Mouse (Mus musculus): ENCODE results near the gene Gm43951. TPM values are rescaled to one million over a fixed set of nuclear protein-coding genes. Genes with fewer than 3 reads are reported as not detected.

Gm43951 gene
- polyA plus RNA-seq, 1 experiment from 2014 or later: 0.09 TPM

DNA sequence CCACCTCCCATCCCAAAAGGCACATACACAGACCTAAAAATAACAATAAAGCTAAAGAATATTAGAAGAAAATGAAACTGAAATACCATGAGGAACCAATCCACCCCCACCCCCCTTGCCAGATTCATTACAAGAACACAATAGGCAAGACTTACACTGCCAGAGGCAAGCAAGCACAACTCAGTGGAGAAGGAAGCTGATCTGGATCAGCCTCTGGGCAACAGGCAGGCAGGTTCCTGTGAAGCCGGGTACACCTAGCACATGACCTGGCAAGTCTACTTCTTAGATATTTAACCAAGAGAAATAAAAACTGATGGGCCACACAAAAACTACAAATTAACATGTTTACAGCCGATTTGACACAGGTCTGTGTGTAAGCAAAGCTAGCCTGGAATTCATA lies 43.4 kb downstream of the Gm43951 start:
- H3K27ac ChIP-seq (replicated peaks; ENCODE audit: low read depth, low read length): no peak overlapping the region
- 91% methylated on average over 2 of the region's 2 CpGs for WGBS
- H3K4me1 ChIP-seq (ENCODE audit: control insufficient read depth, insufficient read depth, low read length): no peaks in the 10 kb centered on the region
- no peak overlapping the region for H3K4me3 ChIP-seq (ENCODE audit: low read depth, low read length)
- no peaks in the 10 kb centered on the region for H3K9me3 ChIP-seq (ENCODE audit: control insufficient read depth, low read length)
- no peak for ATAC-seq (ENCODE audit: insufficient number of reproducible peaks, low FRiP score, low TSS enrichment, low read depth)
- no peak overlapping the region for H3K4me2 ChIP-seq (ENCODE audit: low read depth, severe bottlenecking)
- no peaks in the 10 kb centered on the region for H3K27me3 ChIP-seq (ENCODE audit: control insufficient read depth, insufficient read depth, low read length)
- no peak overlapping the region for H3K9ac ChIP-seq (ENCODE audit: low read length)
- no peak for DNase-seq (ENCODE audit: low spot score)
- peaks cover 6% of the 10 kb centered on the region; the same call in 1 of the 2 replicates for H3K36me3 ChIP-seq (ENCODE audit: control insufficient read depth, insufficient read depth, low read length)

DNA sequence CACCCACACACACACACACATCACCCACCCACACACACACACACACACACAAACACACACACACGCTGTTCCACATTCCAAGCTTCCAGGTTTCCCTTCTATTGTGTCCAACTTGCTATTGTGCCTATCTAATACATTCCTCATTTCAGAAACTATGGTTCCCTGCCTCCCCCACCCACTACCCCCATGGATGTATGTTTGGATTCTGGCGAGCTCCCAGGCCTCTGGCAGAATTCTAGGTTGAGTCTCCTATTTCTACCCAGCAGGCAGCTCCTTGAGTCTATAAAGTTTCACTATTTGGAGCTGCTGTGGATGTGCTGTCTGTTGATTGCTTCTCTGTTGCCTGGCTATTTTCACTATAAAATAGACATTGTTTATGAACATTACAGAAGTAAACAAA lies 50.0 kb downstream of the Gm43951 start:
- ATAC-seq (ENCODE audit: insufficient number of reproducible peaks, low FRiP score, low TSS enrichment, low read depth): no peak
- Histone ChIP-seq H3K4me3 (ENCODE audit: low read depth, low read length) (no peak overlapping the region), H3K36me3 (ENCODE audit: control insufficient read depth, insufficient read depth, low read length) (peaks cover 5% of the 10 kb centered on the region; the same call in 1 of the 2 replicates)

DNA sequence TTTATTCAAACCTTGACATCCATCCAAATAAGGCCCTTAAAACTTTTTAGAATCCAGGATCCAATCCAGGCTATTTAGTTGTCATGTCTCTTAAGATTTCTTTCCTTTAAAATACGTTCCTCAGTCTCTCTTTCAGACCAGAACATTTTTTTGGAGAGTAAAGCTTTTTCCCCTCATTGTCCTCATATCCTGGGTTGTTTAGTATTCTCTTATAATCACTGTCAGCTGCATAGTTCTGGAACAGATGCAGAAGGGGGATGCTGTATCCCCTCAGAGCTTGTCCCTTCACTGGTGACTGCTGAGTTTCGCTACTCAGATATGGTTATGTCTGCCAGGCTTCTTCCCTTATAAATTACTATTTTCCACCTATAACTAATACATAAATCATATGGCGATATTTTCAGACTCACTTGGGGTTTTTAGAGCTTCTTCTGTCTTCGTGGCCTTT lies 50.6 kb downstream of the Gm43951 start:
- no peak for ATAC-seq (ENCODE audit: insufficient number of reproducible peaks, low FRiP score, low TSS enrichment, low read depth)
- 94% methylated on average over 4 of the region's 4 CpGs for WGBS

More for the DNA sequence above, 50.0 kb downstream of the Gm43951 start:
- Histone ChIP-seq H3K9me3 (ENCODE audit: control insufficient read depth, low read length) (no peaks in the 10 kb centered on the region), H3K4me2 (ENCODE audit: low read depth, severe bottlenecking) (no peak overlapping the region), H3K27ac (replicated peaks; ENCODE audit: low read depth, low read length) (no peak overlapping the region), H3K9ac (ENCODE audit: low read length) (no peak overlapping the region), H3K27me3 (ENCODE audit: control insufficient read depth, insufficient read depth, low read length) (no peaks in the 10 kb centered on the region), H3K4me1 (ENCODE audit: control insufficient read depth, insufficient read depth, low read length) (no peaks in the 10 kb centered on the region)
- 68% methylated on average over 2 of the region's 2 CpGs for WGBS
- DNase-seq (ENCODE audit: low spot score): no peak

DNA sequence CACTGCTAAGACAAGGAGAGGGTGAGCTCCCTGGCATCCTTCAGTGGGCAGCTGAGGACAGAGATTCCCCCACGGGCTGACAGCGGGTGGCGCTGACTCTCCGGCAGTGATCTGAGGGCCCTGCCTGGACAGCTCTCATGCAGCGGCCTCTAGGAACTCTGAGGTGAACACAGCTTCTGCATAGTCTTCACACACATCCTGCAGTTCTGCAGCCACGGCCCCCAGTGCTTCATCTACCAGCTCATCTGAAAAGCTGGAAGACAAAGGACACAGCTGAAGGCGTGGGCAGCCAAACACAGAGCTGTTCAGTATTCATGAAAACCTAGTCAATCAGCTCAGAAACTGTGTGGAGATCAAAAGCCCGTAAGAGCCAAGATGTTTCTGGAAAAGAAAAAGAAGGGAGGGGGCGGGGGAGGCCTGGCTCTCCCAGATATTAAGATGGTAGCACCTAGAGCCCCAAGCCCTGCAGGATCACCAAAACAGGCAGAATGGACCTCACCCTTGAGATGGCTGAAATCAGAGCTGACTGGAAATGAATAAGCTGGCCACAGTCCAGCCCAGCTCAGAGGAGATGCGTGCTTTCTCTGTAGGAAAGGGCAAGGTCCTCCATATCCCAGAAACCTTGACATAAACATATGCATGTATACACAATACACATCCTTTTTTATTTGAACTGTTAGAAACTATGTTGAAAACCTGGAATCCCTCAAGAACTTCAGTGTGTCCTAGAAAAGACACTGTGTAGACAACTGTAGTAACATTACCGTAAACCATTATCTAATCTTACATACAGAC lies 51.3 kb downstream of the Gm43951 start:
- H3K27me3 ChIP-seq (ENCODE audit: control insufficient read depth, insufficient read depth, low read length): no peaks in the 10 kb centered on the region
- no peaks in the 10 kb centered on the region for H3K9me3 ChIP-seq (ENCODE audit: control insufficient read depth, low read length)
- no peak overlapping the region for H3K9ac ChIP-seq (ENCODE audit: low read length)
- H3K27ac ChIP-seq (replicated peaks; ENCODE audit: low read depth, low read length): no peak overlapping the region
- peaks cover 5% of the 10 kb centered on the region; the same call in 1 of the 2 replicates for H3K36me3 ChIP-seq (ENCODE audit: control insufficient read depth, insufficient read depth, low read length)
- H3K4me2 ChIP-seq (ENCODE audit: low read depth, severe bottlenecking): no peak overlapping the region
- no peaks in the 10 kb centered on the region for H3K4me1 ChIP-seq (ENCODE audit: control insufficient read depth, insufficient read depth, low read length)
- DNase-seq (ENCODE audit: low spot score) (no peak), ATAC-seq (ENCODE audit: insufficient number of reproducible peaks, low FRiP score, low TSS enrichment, low read depth) (no peak)
- no peak overlapping the region for H3K4me3 ChIP-seq (ENCODE audit: low read depth, low read length)
- WGBS: 84% methylated on average over 11 of the region's 11 CpGs

More for the DNA sequence above, 50.6 kb downstream of the Gm43951 start:
- no peak overlapping the region for H3K9ac ChIP-seq (ENCODE audit: low read length)
- H3K9me3 ChIP-seq (ENCODE audit: control insufficient read depth, low read length): no peaks in the 10 kb centered on the region
- no peaks in the 10 kb centered on the region for H3K27me3 ChIP-seq (ENCODE audit: control insufficient read depth, insufficient read depth, low read length)
- H3K4me1 ChIP-seq (ENCODE audit: control insufficient read depth, insufficient read depth, low read length): no peaks in the 10 kb centered on the region
- no peak for DNase-seq (ENCODE audit: low spot score)
- H3K4me3 ChIP-seq (ENCODE audit: low read depth, low read length): no peak overlapping the region
- no peak overlapping the region for H3K4me2 ChIP-seq (ENCODE audit: low read depth, severe bottlenecking)
- H3K27ac ChIP-seq (replicated peaks; ENCODE audit: low read depth, low read length): no peak overlapping the region
- H3K36me3 ChIP-seq (ENCODE audit: control insufficient read depth, insufficient read depth, low read length): peaks cover 5% of the 10 kb centered on the region; the same call in 1 of the 2 replicates

Other genes starting within 250 kb of the Gm43951 start
- 0.19 and 0.34 TPM in 2 replicates for gene Aipl1, start 169.3 kb downstream of the Gm43951 start, polyA plus RNA-seq (2014; fragmentation: Nextera tagmentation; extraction: Ambion mirVana)
- 165 TPM in 2 replicates for gene Pimreg, start 164.8 kb downstream of the Gm43951 start, polyA plus RNA-seq (2014; fragmentation: Nextera tagmentation; extraction: Ambion mirVana)
- 0.24 TPM in 1 of 2 replicates, not detected in the other for gene Pitpnm3, start 71.1 kb downstream of the Gm43951 start, polyA plus RNA-seq (2014; fragmentation: Nextera tagmentation; extraction: Ambion mirVana)
- gene 4933427D14Rik, start 619 bp upstream of the Gm43951 start, polyA plus RNA-seq (2014; fragmentation: Nextera tagmentation; extraction: Ambion mirVana): 9.9 and 11.0 TPM in 2 replicates
- gene Txndc17, start 707 bp upstream of the Gm43951 start, polyA plus RNA-seq (2014; fragmentation: Nextera tagmentation; extraction: Ambion mirVana): 184 and 188 TPM in 2 replicates
- gene Med31, start 8.8 kb upstream of the Gm43951 start, polyA plus RNA-seq (2014; fragmentation: Nextera tagmentation; extraction: Ambion mirVana): 46.3 and 52.7 TPM in 2 replicates
- gene Slc13a5, start 60.4 kb upstream of the Gm43951 start, polyA plus RNA-seq (2014; fragmentation: Nextera tagmentation; extraction: Ambion mirVana): 0.11 TPM in 1 of 2 replicates, not detected in the other
- 1.9 and 2.5 TPM in 2 replicates for gene Xaf1, start 94.8 kb upstream of the Gm43951 start, polyA plus RNA-seq (2014; fragmentation: Nextera tagmentation; extraction: Ambion mirVana)
- gene Fbxo39, start 107.6 kb upstream of the Gm43951 start, polyA plus RNA-seq (2014; fragmentation: Nextera tagmentation; extraction: Ambion mirVana): not detected in 2 replicates
- gene Tekt1, start 155.6 kb upstream of the Gm43951 start, polyA plus RNA-seq (2014; fragmentation: Nextera tagmentation; extraction: Ambion mirVana): 4.8 and 6.3 TPM in 2 replicates
- 12.2 and 13.2 TPM in 2 replicates for gene Smtnl2, start 204.9 kb upstream of the Gm43951 start, polyA plus RNA-seq (2014; fragmentation: Nextera tagmentation; extraction: Ambion mirVana)
- not detected in 2 replicates for gene Ggt6, start 228.7 kb upstream of the Gm43951 start, polyA plus RNA-seq (2014; fragmentation: Nextera tagmentation; extraction: Ambion mirVana)
- 175 and 192 TPM in 2 replicates for gene Mybbp1a, start 234.5 kb upstream of the Gm43951 start, polyA plus RNA-seq (2014; fragmentation: Nextera tagmentation; extraction: Ambion mirVana)

All from limb, embryonic 11.5 days (tissue).